Mouse (Mus musculus) Patski (cell line): ENCODE measurements around the gene Tmem150c. TPM values are rescaled to one million over a fixed set of nuclear protein-coding genes. Genes with fewer than 3 reads are reported as not detected.

Experiments
- ATAC-seq: fragments of 100-300 bp; one replicate; pipeline ENCODE4 v1.8.0; 2021
- CTCF ChIA-PET: fragments of 350-600 bp; sonication (Branson Sonifier 250); formaldehyde crosslinking; loops from one replicate; lab custom pipeline; 2022; ENCODE audit warnings: inconsistent platforms; lab: Charles Lee
- POLR2A ChIA-PET: fragments of 350-600 bp; sonication (Branson Sonifier 250); formaldehyde crosslinking; loops from one replicate; lab custom pipeline; 2022; ENCODE audit warnings: antibody characterized with exemption, inconsistent platforms; lab: Charles Lee
- DNase-seq: peaks from one replicate; pipeline ENCODE4 v3.0.0-alpha.2; 2011; ENCODE audit warnings: low read depth, low spot score
- H3K27me3 ChIP-seq: fragments of 371-371 bp; one replicate; pipeline ENCODE4 v1.5.1; 2021
- CTCF ChIP-seq: fragments of 100-300 bp; IDR thresholded peaks from one replicate; pipeline ENCODE4 v1.5.1; 2021
- in situ Hi-C: fragments of 300-500 bp; cut with MboI; formaldehyde crosslinking; loops from 3 replicates; pipeline ENCODE4 v1.11.1; 2018; ENCODE audit warnings: low pct_unique_long_range_greater_than_20kb, mixed read lengths
- polyA plus RNA-seq: library from polyadenylated mRNA; unstranded; gene quantifications from one replicate; pipeline ENCODE4 v1.2.3, GENCODE M21; 2021

Tmem150c gene
- polyA plus RNA-seq, 1 experiment from 2014 or later = not detected

DNA sequence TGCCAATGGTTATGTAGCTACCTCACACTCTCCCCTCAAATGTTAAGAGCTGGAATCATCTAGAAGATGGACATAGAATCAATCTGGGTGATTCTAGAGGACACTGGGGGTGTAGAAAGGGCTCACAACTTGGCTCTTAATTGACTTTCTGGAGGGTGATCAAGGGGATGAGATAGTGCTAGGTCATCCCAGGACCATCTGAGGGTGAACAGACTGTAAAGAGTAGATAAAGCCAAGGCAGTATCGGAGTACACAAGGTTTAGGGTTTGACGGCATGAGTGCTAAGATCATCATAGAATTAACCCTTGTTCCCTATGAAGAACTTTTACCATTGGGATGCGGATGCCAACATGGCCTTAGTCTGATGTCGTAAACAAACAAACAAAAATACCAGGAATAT, 61.6 kb downstream of the Tmem150c start:
- ATAC-seq (no peak), DNase-seq (no peak)
- TF ChIP-seq CTCF = no peak
- no peaks in the 10 kb centered on the region for H3K27me3 ChIP-seq
- ChIA-PET POLR2A (no interaction called here), CTCF (no interaction called here)
- in situ Hi-C loops = no loop called here

DNA sequence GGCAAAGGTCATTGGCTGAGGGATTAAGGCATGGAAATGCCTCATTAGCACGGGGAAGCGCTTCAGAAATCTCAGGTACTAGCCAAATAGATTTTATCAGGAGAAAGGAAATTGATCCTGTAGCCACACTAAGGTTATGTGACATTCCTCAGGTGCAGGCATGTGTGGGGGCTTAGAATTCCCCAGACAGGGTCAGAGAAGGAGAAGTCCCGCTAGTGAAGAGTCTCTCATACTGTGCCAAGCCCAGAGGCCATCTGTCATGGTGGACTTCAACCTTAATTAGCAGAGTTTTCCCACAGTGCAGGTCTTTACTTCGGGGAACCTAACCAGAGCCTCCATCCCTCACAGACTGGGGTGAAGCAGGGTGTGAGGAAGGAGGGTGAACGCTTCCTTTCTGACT, 62.7 kb downstream of the Tmem150c start:
- ATAC-seq (no peak), DNase-seq (no peak)
- H3K27me3 ChIP-seq = no peaks in the 10 kb centered on the region
- in situ Hi-C loops = no loop called here
- no peak for TF ChIP-seq CTCF
- CTCF ChIA-PET = no interaction called here
- POLR2A ChIA-PET = no interaction called here

DNA sequence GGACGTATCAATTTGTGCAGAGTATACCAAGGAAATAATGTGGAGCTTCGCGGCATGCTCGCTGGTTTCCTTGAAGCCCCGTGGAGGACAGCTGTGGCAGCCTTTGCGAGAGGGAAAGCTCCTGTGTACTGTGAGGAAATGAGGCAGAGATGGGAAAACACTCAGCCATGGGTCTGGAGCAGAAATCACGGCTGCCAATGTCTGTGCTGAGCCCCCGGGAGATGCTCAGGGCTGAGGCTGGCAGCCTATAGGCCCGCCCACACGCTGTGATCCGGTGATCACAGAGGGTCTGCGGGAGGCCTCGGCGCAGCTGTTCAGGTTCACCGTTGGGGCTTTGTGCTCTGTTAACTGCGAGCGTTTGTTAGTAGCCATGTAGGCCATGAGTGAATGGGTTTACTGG, 68.0 kb downstream of the Tmem150c start:
- ChIA-PET POLR2A (no interaction called here), CTCF (interaction anchor here (1.4 kb wide), 1 partner anchor 11 kb away, joined by 3 read pairs; no protein-coding TSS in a partner anchor)
- no peak for ATAC-seq
- in situ Hi-C loops = no loop called here
- H3K27me3 ChIP-seq = peaks cover 5% of the 10 kb centered on the region
- DNase-seq = no peak
- TF ChIP-seq CTCF = no peak

DNA sequence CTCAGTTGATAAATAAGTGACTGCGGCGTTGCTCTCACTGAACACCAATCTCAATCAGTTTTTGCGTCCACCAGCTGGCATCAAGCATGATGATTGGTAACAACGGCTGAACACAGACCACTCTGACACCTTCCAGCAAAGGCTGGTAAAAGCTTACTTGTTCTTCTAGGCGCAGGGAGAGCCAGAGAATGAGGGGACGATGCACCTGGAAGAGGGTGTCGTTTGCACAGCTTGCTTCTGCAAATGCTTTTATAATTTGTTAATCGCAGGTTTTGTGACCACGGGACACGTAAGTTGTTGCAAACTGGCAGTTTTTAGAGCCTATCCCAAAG, 68.4 kb downstream of the Tmem150c start:
- in situ Hi-C loops = no loop called here
- CTCF ChIA-PET = interaction anchor here (1.4 kb wide), 1 partner anchor 10 kb away, joined by 3 read pairs; no protein-coding TSS in a partner anchor

DNA sequence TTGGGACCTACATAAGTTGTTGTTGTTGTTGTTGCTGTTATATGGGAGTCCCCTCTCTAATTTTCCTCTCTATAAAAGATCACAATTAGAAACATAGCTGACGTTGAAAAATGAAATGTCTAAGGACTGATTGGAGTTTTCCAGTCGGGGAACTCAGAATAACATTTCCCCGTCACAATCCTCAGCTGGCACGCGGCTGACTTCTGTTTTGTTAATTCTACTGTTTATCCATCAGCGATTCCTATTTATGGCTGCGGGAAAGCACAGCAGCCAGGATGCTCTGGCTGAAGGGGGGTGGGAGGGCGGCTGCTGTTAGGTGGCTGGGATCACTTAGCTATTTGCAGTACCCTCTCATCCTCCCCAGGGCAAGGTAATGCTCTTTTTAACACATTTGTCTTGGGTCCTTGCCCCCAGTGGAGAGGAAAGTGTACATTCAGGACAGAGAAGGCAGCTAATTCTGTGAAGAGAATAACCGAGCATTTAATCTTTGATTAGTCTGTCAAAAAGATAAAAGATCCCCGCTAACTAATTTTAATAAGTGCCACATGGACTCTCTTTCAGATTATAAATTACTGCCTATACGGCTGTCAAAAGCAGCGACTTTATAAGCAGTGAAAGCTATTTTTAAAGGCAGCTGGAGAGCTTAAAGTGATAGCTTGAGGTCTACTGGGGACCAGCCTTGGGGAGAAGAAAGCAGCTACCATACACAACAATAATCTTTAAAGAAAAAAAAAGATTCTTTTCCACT, 68.9 kb downstream of the Tmem150c start:
- no peak for ATAC-seq
- CTCF ChIA-PET = interaction anchor here (1.1 to 1.4 kb wide), 2 partner anchors 8 to 10 kb away, joined by 3 to 6 read pairs; no protein-coding TSS in a partner anchor
- in situ Hi-C loops = no loop called here
- POLR2A ChIA-PET = no interaction called here
- TF ChIP-seq CTCF = no peak
- H3K27me3 ChIP-seq = peaks cover 5% of the 10 kb centered on the region
- DNase-seq = no peak

More for the DNA sequence above, 68.4 kb downstream of the Tmem150c start:
- peaks cover 5% of the 10 kb centered on the region for H3K27me3 ChIP-seq
- DNase-seq = no peak
- POLR2A ChIA-PET = no interaction called here
- ATAC-seq = no peak
- no peak for TF ChIP-seq CTCF

DNA sequence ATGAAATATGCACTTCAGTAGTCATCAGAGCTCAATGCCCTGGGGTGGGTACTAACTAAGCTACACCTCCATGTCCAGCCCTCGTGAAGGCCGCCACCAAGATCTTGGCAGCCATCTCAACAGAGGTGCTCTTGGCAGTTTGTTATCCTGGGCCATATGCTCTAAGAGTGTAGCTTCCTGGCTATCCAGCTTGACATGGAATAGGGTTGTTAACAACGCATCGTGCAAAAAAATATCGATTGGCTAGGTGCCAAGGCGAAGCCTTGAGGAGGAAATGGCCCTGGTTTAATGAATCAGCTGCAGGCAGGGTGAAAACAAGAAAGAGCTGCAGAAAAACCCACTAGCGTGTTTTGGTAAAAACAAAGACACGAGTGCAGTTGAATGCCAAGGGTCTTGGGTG, 74.5 kb downstream of the Tmem150c start:
- in situ Hi-C loops = no loop called here
- DNase-seq = no peak
- ChIA-PET CTCF (interaction anchor here (1.1 to 1.2 kb wide), 2 partner anchors 10 to 24 kb away, joined by 3 to 4 read pairs; no protein-coding TSS in a partner anchor), POLR2A (no interaction called here)
- ATAC-seq = no peak
- TF ChIP-seq CTCF = no peak
- peaks cover 5% of the 10 kb centered on the region for H3K27me3 ChIP-seq

DNA sequence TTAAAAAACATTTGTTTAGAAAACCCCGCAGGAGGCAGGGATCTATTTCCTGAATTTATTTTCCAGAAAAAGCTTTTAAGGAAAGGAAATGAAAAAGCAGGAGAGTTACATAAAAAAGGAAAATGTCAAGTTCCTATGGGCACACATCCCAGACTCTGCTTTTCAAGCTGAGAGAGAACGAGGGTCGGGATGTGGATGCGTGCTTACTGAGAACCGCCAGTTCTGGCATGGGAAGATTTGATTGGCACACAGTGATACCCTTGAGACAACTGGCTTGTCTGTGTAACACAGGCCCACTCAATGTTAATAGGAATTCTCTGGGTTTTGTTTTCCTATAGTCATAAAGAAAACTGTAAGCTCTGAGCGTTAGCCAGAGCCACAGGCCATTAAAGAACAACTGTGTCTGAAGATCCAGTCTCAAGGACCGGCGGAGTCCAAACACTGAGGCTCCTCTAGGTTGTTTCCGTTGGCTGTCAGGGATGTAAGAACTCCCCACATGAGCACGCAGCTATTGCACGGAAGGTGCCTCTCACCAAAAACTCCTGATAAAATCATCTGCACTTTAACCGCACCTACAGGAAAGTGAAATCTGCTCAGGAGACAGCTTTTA, 75.5 kb downstream of the Tmem150c start:
- CTCF ChIA-PET = interaction anchor here (0.7 to 1.2 kb wide), 2 partner anchors 19 to 25 kb away, joined by 3 read pairs; no protein-coding TSS in a partner anchor
- no peak for TF ChIP-seq CTCF
- H3K27me3 ChIP-seq = peaks cover 5% of the 10 kb centered on the region
- in situ Hi-C loops = no loop called here
- DNase-seq (no peak), ATAC-seq (no peak)
- POLR2A ChIA-PET = no interaction called here

DNA sequence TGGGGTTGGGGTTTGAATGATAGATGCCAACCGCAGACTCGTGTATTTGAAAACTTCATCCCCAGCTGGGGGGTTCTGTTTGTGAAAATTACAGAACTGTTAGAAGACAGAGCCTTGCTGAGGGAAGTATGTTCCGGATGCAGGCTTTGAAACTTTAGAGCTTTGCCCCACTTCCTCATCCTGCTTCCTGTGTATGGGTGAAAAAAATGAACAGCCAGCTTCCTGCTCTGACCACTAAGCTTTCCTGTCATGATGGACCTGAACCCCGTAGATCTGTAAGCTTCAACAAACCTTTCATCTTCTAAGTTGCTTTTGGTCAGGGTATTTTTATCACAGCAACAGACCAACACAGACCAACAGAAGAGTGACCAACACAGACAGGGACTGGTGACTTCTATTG, 77.6 kb downstream of the Tmem150c start:
- no peak for TF ChIP-seq CTCF
- POLR2A ChIA-PET = no interaction called here
- in situ Hi-C loops = no loop called here
- ATAC-seq (no peak), DNase-seq (no peak)
- CTCF ChIA-PET = interaction anchor here (1.1 kb wide), 1 partner anchor 12 kb away, joined by 3 read pairs; no protein-coding TSS in a partner anchor
- no peaks in the 10 kb centered on the region for H3K27me3 ChIP-seq

DNA sequence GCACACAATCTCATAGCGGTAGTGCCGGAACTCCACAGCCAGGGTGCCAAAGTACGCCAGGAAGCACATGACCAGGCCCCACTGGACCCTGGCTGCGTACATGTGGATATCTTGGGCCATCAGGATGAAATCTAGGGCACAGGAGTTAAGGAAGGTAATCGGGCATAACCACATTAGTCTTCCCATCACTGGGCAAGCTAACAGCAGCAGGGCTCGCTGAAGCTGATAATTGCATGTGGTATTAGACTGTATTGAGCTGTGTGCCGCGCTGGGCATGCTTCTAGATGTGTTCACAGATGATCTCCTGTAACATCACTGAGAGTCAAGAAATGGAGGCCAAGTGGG, 79.7 kb downstream of the Tmem150c start:
- in situ Hi-C loops = loop anchor here (5.0 kb wide), 1 partner anchor 242 kb away; no protein-coding TSS in a partner anchor
- POLR2A ChIA-PET = interaction anchor here (0.6 kb wide), 1 partner anchor 1460 kb away, joined by 4 read pairs; no protein-coding TSS in a partner anchor

DNA sequence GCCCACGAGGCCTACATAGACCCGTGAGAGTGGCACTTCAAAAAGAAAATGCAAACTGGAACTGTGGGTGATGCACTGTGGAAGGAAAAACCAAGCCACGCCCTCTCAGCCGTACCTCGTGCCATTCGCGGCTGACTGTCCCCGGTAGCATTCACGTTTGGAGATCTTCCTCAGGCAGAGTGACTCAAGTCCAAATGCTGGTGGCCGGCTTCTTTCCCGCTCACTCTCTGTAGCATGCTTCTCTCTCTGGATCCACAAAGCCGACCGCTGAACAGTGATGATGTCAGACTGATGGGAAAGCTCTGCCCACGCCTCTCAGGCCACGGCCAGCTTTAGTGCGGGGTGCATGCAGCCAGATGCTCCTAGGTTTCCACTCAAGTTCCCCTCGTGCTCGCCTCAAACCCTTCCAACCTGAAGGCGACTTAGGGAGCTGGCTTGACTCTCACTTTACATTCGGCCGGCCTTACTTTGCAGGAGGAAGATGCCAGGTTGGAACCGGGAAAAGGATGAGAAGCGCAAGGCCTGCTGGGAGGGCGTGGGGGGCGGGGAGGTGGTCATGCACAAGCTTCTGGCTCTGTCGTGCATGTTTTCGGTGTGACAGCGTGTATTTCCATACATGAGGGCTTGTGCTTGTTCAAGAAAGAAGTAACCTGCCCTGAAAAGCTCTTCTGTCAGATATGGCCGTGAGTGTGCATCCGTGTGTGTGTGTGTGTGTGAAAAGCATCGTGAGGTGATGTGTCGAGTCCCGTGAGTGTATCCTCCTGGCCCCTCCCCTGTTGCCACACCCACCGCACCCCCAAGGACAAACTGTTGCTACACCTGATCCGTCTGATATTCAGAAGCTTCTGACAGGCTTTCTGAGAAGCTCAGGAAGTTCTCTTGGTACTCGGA, 80.3 kb downstream of the Tmem150c start:
- ChIA-PET CTCF (interaction anchor here (1.6 kb wide), 1 partner anchor 14 kb away, joined by 3 read pairs; no protein-coding TSS in a partner anchor), POLR2A (interaction anchor here (0.6 kb wide), 1 partner anchor 1460 kb away, joined by 4 read pairs; no protein-coding TSS in a partner anchor)
- H3K27me3 ChIP-seq = no peaks in the 10 kb centered on the region
- no peak for TF ChIP-seq CTCF
- DNase-seq (no peak), ATAC-seq (no peak)
- in situ Hi-C loops = loop anchor here (5.0 kb wide), 1 partner anchor 243 kb away; no protein-coding TSS in a partner anchor

More for the DNA sequence above, 79.7 kb downstream of the Tmem150c start:
- DNase-seq (no peak), ATAC-seq (peak; percentile 40)
- no peak for TF ChIP-seq CTCF
- CTCF ChIA-PET = interaction anchor here (1.6 kb wide), 1 partner anchor 14 kb away, joined by 3 read pairs; no protein-coding TSS in a partner anchor
- no peaks in the 10 kb centered on the region for H3K27me3 ChIP-seq
